Mouse (Mus musculus) left cerebral cortex, postnatal 25 days (tissue): ENCODE data around the gene Kdelr3. TPM values are rescaled to one million over a fixed set of nuclear protein-coding genes. Genes with fewer than 3 reads are reported as not detected.

Experiments
- DNase-seq, 2 experiments: peaks; one replicate each; pipeline ENCODE4 v3.0.0; 2022; ENCODE audit warnings: low spot score in 2 of 2, mixed read lengths in 1 of 2
- intact Hi-C: fragments of 180-260 bp; cut with DNase I; formaldehyde crosslinking; loops from one replicate; pipeline ENCODE4 v1.15.1; 2025
- total RNA-seq, 2 experiments: library from RNA; stranded (reverse); gene quantifications; 2 replicates each; pipeline ENCODE4 v1.2.3; 2021

Gene Kdelr3
- under 1 TPM; 0.41 to 0.55 TPM for total RNA-seq

GRCm38 (mm10) chr15:79516171-79517096 lies at the start of gene Kdelr3:
Kdelr3 (plus strand) TSS chr15:79516411.
- DNase-seq, result peak in 1 of 2 experiments; percentile 55

DNA sequence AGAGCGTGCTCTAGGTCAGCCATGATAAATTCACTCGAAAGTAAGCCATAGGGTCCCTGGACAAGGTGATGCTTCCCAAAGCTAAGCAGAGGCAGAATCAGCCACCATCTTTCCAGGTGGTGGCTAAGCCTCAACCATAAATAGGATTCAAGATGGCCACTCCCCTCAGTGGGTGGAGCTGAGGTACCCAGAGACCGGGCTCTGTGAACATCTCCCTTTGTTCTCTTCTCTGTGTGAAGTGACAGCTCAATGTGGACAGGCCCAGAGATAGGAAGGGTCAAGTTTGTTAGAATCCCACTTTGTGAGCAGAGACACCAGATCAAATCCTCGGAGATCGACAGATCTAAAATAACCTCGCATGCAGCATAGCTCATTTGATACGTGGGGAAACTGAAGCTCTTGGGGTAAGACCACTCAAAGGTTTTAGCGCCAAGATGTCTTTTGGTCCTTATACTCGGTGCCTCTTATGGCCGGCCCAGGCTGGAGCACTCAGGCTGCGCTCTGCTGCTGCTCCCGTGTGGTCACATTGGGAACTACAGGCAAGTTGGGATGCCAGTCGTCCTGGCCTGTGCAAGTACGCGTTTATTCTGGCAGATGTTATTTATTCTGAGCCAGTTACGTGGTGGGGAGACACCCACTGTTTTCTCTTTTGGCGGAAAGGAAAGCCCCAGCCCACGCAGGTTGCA lies 49.5 kb upstream of the Kdelr3 start:
- intact Hi-C loops, result loop anchor here (2.0 to 5.0 kb wide), 3 partner anchors 64 to 224 kb away; partner anchors contain the start of gene Tmem184b
- peak; percentile 86 to 87 for DNase-seq

More at GRCm38 (mm10) chr15:79516171-79517096, at the start of gene Kdelr3:
- intact Hi-C loops, result no loop called here

- no peak for DNase-seq
- intact Hi-C loops, result loop anchor here (5.0 kb wide), 2 partner anchors 67 to 87 kb away; partner anchors contain the start of gene Tmem184b
Observed at GRCm38 (mm10) chr15:79469577-79469976, 46.6 kb upstream of the Kdelr3 start.

DNA sequence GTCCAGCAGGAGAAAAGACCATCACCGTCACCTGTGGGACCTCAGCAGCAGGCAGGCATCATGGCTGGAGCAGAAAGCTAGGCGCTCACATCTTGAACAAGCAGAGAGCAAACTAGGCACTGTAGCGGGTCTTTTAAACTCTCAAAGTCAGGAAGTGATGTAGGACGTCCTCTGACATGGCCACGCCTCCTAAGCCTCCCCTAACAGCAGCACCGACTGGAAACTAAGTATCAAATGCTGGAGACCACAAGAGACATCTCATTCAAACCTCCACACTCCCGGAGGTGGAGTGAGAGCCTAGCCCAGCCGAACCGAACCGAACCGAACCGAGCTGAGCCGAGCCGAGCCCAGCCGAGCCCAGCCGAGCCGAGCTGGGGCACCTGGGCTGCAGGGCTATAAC lies 45.6 kb upstream of the Kdelr3 start:
- intact Hi-C loops, result loop anchor here (5.0 kb wide), 1 partner anchor 37 kb away; the partner anchor contains the start of gene Kcnj4

DNA sequence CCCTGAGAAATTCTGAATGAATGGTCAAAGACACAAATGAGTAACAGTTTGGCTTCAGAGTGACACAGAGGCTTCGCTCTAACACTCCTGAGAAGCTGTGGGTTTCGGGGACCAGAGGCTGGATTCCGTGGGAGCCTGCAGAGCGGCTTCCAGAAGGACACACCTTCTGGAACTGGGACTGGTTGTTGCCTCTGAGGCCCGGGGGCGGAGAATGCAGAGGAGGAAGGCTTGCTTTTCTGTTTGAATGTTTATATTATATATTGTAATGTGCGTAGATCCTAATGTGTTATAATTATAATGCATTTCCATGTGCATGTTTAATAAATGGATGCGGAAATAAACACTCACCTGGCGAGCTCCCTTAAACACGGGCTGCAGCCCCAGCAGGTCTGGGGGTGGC lies 45.1 kb upstream of the Kdelr3 start:
- intact Hi-C loops, result loop anchor here (5.0 kb wide), 1 partner anchor 36 kb away; the partner anchor contains the start of gene Kcnj4
- peak in 1 of 2 experiments; percentile 66 for DNase-seq

More for the DNA sequence above, 45.6 kb upstream of the Kdelr3 start:
- DNase-seq, result no peak

DNA sequence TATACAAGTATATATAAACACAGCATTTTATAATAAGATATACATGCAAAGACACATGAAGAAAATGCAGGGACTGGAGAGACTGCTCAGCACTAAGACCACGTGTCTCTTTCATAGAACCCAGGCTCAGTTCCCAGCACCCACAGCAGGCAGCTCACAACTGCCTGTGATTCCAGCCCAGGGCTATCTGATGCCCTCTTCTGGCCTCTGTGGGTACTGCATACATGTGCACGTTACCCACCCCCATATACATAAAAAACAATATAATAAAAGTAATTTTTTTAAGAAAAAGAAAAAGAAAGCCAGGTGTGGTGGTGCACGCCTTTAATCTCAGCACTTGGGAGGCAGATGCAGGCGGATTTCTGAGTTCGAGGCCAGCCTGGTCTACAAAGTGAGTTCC lies 43.2 kb upstream of the Kdelr3 start:
- DNase-seq, result no peak
- intact Hi-C loops, result loop anchor here (5.0 kb wide), 1 partner anchor 34 kb away; the partner anchor contains the start of gene Kcnj4

GRCm38 (mm10) chr15:79473638-79474355 lies 42.4 kb upstream of the Kdelr3 start:
- peak in 1 of 2 experiments; percentile 62 for DNase-seq
- intact Hi-C loops, result loop anchor here (5.0 kb wide), 1 partner anchor 34 kb away; the partner anchor contains the start of gene Kcnj4

DNA sequence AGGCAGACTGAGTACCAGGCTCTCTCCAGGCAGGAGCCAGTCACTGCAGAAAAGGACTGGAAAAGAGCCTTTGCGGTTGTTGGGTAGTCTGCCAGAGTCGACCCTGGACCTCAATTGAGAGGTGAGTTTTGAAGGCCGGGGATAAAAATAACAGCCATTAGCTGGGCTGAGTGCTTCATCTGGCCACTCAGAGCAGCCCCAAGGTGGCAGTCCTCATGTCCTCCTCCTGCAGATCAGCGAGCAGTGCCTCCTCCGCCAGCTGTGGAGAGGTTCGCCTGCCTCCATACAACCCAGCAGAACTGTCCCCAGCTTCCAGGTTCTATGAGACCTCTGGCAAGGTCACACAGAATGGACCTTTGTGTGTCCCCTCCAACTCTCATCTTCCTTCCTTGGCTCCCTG lies 39.0 kb upstream of the Kdelr3 start:
- no peak for DNase-seq
- intact Hi-C loops, result no loop called here

DNA sequence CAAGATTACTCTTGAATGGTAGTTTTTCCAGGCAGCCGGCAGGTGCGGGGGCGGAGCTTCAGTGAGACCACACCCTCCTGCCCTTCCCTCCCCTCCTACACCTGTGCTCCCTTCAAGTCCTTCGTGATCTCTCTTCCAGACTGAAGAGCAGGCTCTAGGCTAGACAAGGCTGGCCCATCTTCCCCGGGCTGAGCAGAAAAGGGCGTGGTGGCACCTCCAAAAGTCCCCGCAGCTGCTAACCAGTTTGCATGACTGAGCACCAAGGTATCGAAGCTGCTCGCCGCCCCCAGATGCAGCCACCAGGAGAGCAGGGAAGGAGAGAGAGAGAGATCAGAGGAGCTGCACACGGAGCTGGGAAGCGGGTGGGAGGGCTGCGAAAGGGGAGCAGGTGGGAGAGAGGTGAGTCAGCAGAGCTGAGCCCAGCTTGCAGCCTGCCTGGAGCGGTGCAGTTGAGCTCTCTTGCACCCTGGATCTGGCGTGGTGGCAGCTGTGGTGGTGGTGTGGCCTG lies 35.0 kb upstream of the Kdelr3 start:
- intact Hi-C loops, result no loop called here
- peak; percentile 54 to 86 for DNase-seq

DNA sequence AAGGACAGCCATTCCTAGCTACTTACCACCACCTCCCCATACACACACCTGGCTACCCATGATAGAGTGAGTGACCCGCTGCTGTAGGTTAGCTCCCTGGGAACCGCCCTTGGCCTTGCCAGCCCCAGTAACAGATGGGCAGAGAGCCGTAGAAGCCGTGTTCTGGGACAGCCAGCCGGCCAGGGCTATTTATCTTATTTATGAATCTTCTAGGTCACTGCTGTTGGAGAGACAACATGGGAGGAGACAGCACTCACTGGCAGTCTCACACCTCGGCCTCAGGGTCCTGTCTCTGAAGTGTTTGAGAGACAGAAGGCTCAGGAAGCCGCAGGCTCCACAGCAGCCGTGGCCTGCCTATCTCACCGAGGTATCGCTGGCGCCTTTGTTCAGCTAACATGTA lies 26.7 kb upstream of the Kdelr3 start:
- DNase-seq, result no peak
- intact Hi-C loops, result no loop called here

- peak; percentile 61 to 85 for DNase-seq
- intact Hi-C loops, result no loop called here
Observed at GRCm38 (mm10) chr15:79493527-79493926, 22.7 kb upstream of the Kdelr3 start.

DNA sequence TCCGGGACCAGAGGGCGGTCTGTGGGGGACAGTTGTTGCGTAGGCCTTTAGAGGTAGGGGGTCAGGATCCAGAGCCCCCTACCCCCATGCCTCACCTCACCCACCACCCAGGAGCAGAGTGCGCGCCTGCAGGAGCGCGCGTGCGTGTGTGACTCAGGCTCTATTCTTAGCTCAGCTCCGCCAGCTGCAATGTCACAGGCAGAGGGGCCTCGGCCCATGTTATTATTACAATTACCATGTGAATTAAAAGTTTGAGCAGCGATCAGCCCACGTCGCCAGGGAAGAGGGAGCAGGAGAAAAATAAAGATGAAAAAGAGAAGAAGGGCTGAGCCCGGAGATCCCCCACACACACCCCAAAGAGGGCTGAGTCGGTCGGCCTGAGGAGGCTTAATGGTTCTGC lies 16.1 kb upstream of the Kdelr3 start:
- intact Hi-C loops, result no loop called here
- no peak for DNase-seq

DNA sequence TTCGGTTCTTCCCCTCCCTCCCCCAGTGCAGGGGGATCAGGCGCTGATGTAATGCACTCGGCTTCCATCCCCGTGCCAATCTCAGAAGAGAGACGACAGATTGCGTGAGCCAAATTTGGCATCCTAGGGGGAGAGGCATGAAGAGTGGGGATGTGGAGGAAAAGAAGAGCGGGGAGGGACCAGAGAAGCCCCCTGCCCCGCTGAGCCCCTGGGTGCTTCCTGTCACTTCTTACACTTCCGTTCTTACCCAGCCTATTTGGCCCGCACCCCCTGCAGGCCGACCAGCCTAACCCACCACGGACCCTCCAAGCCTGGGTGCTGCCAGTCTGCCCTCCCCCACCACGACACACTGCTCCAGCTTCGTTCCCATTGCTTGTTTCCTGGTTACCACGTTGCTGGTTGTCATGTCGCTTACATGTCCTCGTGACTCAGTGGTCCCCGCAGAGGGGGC lies 13.3 kb upstream of the Kdelr3 start:
- intact Hi-C loops, result no loop called here

DNA sequence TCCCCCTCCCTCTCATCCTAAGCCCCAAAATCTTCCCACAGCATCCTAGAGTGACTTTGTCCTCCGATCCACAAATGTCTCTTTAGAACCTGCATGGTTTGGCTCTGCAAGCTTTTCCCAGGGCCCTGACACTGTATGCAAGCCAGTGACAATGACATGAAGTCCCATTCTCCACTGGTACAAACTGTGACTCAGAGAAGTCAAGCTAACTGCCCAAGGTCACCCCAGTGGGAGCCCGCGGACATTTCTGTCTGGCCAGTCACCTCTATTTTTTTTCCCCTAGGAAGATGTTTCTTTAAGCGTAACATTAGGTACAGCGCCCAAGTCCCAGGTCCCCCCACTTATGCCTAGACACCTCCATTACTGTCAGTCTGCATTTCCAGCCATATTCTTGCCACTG lies 12.8 kb upstream of the Kdelr3 start:
- DNase-seq, result no peak
- intact Hi-C loops, result no loop called here

More for the DNA sequence above, 13.3 kb upstream of the Kdelr3 start:
- peak; percentile 65 to 87 for DNase-seq

- intact Hi-C loops, result loop anchor here (5.0 kb wide), 2 partner anchors 33 to 102 kb away; partner anchors contain the start of gene Dmc1
- no peak for DNase-seq
Observed at GRCm38 (mm10) chr15:79504707-79505452, 11.3 kb upstream of the Kdelr3 start, which contains the start of gene Kcnj4. Kcnj4 (minus strand) TSS chr15:79505241.

DNA sequence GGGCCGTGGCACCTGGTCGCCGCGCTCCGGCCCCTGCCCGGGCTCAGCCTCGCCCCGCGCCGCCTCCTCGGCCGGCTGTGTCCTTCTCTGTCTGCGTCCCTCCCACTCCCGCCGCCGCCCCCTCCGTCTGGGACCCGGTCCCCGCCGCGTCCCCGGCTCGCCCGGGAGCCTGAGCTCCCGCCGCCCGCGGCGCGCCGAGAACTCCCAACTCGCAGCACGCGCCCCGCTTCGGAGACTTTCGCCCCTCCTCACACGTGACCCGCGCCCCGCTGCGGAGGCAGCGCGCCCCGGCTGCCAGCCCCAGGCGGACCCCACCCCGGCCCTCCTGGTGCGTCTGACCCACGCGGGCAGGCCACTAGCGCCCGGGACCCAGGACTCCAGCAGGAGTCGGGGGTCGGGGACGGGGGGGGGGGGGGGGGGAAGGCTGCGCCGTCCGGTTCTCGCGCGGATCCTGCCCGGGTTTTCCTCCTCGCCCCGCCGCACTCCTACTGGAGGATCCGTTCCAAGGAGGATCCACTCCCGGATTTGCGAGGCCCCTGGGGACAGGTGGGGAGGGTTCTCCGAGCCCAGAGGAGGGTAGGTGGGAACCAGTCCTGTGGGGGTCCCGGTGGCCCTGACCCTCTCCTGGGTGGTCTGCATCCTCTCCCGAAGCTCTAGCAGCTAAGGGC lies 10.5 kb upstream of the Kdelr3 start:
- intact Hi-C loops, result loop anchor here (5.0 kb wide), 2 partner anchors 33 to 102 kb away; partner anchors contain the start of gene Dmc1
- peak; percentile 78 to 80 for DNase-seq

GRCm38 (mm10) chr15:79506460-79506859 lies 9.8 kb upstream of the Kdelr3 start:
- peak in 1 of 2 experiments; percentile 71 for DNase-seq
- intact Hi-C loops, result loop anchor here (5.0 kb wide), 2 partner anchors 34 to 101 kb away; partner anchors contain the start of gene Dmc1
